Mouse (Mus musculus) layer of hippocampus, adult 2 months (tissue): ENCODE data around the gene Klf12. TPM values are rescaled to one million over a fixed set of nuclear protein-coding genes. Genes with fewer than 3 reads are reported as not detected.

Source experiments
- DNase-seq, 2 experiments: peaks; one replicate each; pipeline ENCODE4 v3.0.0; 2022; ENCODE audit warnings: low spot score in 2 of 2
- H3K27ac ChIP-seq: fragments of 200-600 bp; 2 replicates; pipeline ENCODE4 v1.8.1; 2022
- H3K4me3 ChIP-seq: fragments of 200-600 bp; 2 replicates; pipeline ENCODE4 v1.8.1; 2022; ENCODE audit warnings: mild to moderate bottlenecking
- CTCF ChIP-seq: fragments of 200-600 bp; conservative IDR thresholded peaks from 2 replicates; pipeline ENCODE4 v1.8.1; 2022; ENCODE audit warnings: antibody characterized with exemption, mild to moderate bottlenecking, moderate library complexity
- total RNA-seq, 2 experiments: library from RNA; stranded (reverse); gene quantifications; 2 replicates each; pipeline ENCODE4 v1.2.3; 2021

Gene Klf12
- total RNA-seq, 2 experiments from 2014 or later: 39.2 to 40.1 TPM

DNA sequence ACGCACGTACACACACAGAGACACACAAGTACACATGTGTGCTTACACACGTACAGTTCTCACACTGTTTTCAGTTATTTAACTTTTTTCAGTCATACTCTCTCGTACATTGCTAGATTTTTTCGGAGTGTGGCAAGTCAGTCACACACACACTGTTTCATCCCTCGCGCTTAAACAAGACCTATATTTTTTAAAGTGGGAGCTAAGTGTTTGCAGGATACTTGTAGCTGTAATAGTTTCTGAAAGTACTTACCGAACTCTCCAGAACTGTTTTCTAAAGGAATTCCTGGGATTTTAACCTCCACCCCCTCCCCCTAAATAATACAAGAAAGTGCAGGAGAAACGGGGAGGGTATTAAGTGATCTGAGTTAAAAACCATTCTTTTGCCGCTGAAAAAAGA is 434.1 kb downstream of the Klf12 start:
- no peak overlapping the region for H3K27ac ChIP-seq
- TF ChIP-seq CTCF: no peak
- no peak overlapping the region for H3K4me3 ChIP-seq
- DNase-seq: no peak

DNA sequence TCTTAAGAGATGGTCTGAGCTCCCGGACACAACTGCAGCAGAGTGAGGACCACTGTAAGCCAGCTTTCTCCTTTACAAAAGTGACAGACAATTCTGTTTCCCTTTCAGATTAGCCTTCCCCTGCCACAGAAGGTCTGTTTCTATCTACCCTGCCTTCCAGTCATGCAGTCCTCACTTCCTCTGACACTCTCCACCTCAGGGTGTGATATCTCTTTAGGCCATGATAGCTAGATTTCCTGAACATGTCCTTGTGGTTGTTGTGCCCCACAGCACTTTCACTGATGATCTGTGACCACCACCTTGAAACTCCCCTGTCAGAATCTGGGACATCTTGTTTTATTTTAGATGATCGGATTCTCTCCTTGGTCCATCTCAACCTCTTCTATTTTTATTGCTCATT is 437.0 kb downstream of the Klf12 start:
- no peak for TF ChIP-seq CTCF
- DNase-seq: no peak
- Histone ChIP-seq H3K27ac (no peak overlapping the region), H3K4me3 (no peak overlapping the region)

- H3K4me3 ChIP-seq: no peak overlapping the region
- H3K27ac ChIP-seq: no peak overlapping the region
- TF ChIP-seq CTCF: no peak
- no peak for DNase-seq
Observed at GRCm38 (mm10) chr14:99826713-99827112, 457.8 kb downstream of the Klf12 start.
